Mouse (Mus musculus): ENCODE results near the gene Vmn2r120. TPM values are rescaled to one million over a fixed set of nuclear protein-coding genes. Genes with fewer than 3 reads are reported as not detected.
"Not testable (repeated sequence)": the region's sequence is repeated elsewhere in the genome, so short reads cannot be mapped to it uniquely, and the experiment has no call there.

Gene Vmn2r120
- not detected in 2 replicates for polyA plus RNA-seq (2015; fragmentation: Nextera tagmentation; extraction: Ambion mirVana)

GRCm38 (mm10) chr17:57545405-57545804 is at the start of gene Vmn2r120:
Gene Vmn2r120 (minus strand): TSS chr17:57545505.
- WGBS, result 91% methylated on average over 1 of the region's 1 CpGs
- no peak within 1 kb of the TSS for H3K4me3 ChIP-seq (replicated peaks)
- no peaks in the 10 kb centered on the region for H3K27me3 ChIP-seq
- no peak within 1 kb of the TSS for H3K9ac ChIP-seq (replicated peaks)
- no peaks in the 10 kb centered on the region for H3K36me3 ChIP-seq
- no peak within 1 kb of the TSS for H3K4me2 ChIP-seq (replicated peaks)
- H3K4me1 ChIP-seq (replicated peaks), result no peaks in the 10 kb centered on the region
- H3K9me3 ChIP-seq, result no peaks in the 10 kb centered on the region
- no peak within 1 kb of the TSS for H3K27ac ChIP-seq
- ATAC-seq, result no peak

GRCm38 (mm10) chr17:57587273-57587672 is 42.0 kb upstream of the Vmn2r120 start:
- not testable (repeated sequence) for H3K4me3 ChIP-seq (replicated peaks); ATAC-seq; H3K27me3 ChIP-seq; H3K4me2 ChIP-seq (replicated peaks); H3K4me1 ChIP-seq (replicated peaks); H3K9ac ChIP-seq (replicated peaks); H3K27ac ChIP-seq; H3K36me3 ChIP-seq; H3K9me3 ChIP-seq
- 78% methylated on average over 6 of the region's 6 CpGs for WGBS

- WGBS, result 76% methylated on average over 16 of the region's 16 CpGs
- no peak overlapping the region for H3K4me2 ChIP-seq (replicated peaks)
- no peak overlapping the region for H3K9ac ChIP-seq (replicated peaks)
- no peaks in the 10 kb centered on the region for H3K36me3 ChIP-seq
- no peaks in the 10 kb centered on the region for H3K27me3 ChIP-seq
- no peak overlapping the region for H3K4me3 ChIP-seq (replicated peaks)
- H3K27ac ChIP-seq, result no peak overlapping the region
- no peaks in the 10 kb centered on the region for H3K9me3 ChIP-seq
- H3K4me1 ChIP-seq (replicated peaks), result no peaks in the 10 kb centered on the region
- ATAC-seq, result no peak
These were observed 28.9 kb upstream of the Vmn2r120 start for GRCm38 (mm10) chr17:57574075-57574705.

Other genes with a start within 250 kb of the Vmn2r120 start
- gene Adgre1, start 186.8 kb downstream of the Vmn2r120 start, polyA plus RNA-seq (2015; fragmentation: Nextera tagmentation; extraction: Ambion mirVana), result 3.6 and 3.7 TPM in 2 replicates
- gene Gm21834, start 196.7 kb upstream of the Vmn2r120 start, polyA plus RNA-seq (2015; fragmentation: Nextera tagmentation; extraction: Ambion mirVana), result not detected in 2 replicates
- gene Cntnap5c, start 224.1 kb upstream of the Vmn2r120 start, polyA plus RNA-seq (2015; fragmentation: Nextera tagmentation; extraction: Ambion mirVana), result 1.8 and 2.0 TPM in 2 replicates